Mouse (Mus musculus) spleen, embryonic (tissue): ENCODE data around the gene Qtrt2.

ENCODE experiments used
- CTCF ChIA-PET: fragments of 350-600 bp; sonication (Branson Sonifier 250); formaldehyde crosslinking; loops from one replicate; lab custom pipeline; 2022; lab: Charles Lee

The Qtrt2 gene

GRCm38 (mm10) chr16:43926341-43926859, at the start of gene Qtrt2:
TSS of gene Qtrt2 (minus strand) at chr16:43926809.
- CTCF ChIA-PET, result no interaction called here

DNA sequence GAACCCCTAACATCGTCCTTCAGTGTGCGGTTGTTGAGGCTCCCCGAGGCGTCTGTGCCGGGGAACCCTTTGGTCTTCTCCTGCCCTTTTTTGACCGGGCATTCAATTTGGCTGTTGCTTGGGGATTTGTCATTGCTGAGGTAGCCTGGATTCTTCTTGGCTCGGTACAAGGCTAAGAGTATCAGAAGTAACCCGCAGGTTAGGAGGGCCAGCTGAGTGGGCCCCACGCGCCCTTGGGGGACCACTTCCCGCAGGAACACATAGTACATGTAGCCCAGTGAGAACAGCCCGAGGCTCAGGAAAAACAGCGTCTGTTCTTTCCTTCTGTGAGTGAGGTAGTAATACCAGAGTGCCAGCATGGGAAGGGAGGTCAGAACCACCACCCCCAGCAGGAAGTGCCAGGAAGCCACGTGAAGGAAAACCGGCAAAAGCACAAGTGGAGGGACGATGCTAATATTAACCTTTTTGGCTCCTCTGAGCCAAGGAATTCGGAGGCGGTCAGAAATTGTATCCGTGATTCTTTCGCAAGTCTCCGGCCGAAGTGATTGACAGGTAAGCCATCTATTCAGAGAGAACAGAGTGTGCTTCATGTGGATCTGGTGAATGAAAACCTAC, 47.1 kb upstream of the Qtrt2 start:
- CTCF ChIA-PET, result no interaction called here

DNA sequence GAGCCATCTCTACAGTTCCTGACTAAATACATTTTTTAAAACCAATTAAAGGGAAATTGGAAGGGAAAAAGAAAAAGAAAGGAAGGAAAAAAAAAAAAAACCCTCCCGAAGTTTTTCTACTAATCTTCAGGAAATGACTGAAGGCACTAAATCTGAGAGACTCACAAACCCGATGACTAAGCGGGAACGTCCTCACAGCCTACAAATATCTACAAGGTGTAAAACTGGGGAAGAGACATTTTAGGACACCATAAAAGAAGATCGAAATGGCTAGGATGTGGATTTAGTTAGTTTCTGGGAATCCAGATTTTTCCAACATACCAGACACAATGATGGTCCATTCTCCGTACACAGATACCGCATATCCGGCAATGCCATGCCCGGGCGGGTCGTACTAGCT, 46.5 kb upstream of the Qtrt2 start:
- CTCF ChIA-PET, result no interaction called here

DNA sequence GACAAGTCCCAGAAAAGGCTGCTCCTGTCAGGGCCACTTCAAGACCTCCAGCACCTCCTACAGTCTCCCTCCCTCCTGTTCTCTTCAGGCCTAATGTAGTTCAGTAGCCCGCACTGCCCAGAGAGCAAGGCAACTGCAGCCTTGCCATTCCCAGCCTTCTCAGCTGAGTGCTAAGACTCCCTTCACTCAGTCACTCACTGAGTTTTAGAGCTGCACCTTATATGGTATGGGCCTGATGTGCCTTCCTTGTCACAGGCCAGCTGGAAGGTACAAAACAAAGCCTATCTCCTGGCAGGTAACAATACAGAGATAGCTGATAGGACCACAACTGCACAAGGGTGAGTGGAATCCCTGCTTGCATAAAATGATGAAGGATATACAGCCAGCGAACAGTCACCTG, 45.8 kb upstream of the Qtrt2 start:
- CTCF ChIA-PET, result no interaction called here

GRCm38 (mm10) chr16:43971741-43972140, 45.1 kb upstream of the Qtrt2 start:
- CTCF ChIA-PET, result no interaction called here

DNA sequence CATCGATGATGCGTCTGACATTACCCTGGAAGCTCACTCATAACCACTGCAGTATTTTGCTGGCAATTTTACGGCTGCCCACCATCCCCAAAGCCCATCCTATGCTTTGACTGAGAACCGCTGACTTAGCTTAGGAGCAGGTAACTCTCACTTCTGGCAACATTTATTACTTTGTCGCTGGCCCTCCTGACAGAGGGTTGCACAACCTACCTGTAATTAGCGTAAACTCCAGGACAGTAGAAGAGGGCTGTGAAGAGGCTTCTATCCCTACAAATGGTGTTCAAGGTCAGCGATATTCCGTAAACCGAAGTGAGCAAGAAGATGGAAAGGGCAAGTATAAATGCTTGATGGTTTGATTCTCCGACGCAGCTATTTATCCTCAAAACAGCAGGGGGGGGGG, 44.6 kb upstream of the Qtrt2 start:
- CTCF ChIA-PET, result interaction anchor here (0.5 kb wide), 1 partner anchor 155 kb away, joined by 7 read pairs; no protein-coding TSS in a partner anchor

- CTCF ChIA-PET, result no interaction called here
These were observed 43.8 kb upstream of the Qtrt2 start for GRCm38 (mm10) chr16:43970426-43970825.

DNA sequence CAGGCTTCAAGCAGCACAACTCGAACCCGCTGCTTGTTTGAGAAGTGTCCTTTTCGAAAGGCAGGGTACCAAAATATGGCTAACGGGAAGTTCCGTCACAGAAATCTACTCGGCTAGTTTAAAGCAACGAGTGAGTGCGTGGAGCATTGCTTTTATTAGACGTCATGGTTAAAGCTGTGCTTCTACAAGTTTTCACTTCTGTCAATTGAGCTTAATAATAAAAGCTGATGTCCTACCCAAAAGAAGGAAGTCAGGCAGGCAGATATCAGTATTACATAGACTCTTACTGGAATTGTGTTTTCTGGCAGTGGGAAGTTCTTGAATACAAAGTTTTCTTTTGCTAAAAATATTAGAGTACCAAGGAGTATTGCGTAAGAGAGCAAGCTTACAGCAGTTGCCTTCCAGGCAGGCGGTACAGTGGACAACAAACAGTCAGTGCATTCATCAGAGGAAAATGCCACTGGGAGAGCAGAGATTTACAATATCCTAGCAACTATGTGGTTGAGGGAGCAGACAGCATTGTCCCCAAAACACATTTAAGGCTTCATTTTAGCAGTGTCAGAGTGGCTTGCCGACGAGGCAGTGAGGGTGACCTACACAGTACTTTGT, 39.3 kb upstream of the Qtrt2 start:
- CTCF ChIA-PET, result no interaction called here

DNA sequence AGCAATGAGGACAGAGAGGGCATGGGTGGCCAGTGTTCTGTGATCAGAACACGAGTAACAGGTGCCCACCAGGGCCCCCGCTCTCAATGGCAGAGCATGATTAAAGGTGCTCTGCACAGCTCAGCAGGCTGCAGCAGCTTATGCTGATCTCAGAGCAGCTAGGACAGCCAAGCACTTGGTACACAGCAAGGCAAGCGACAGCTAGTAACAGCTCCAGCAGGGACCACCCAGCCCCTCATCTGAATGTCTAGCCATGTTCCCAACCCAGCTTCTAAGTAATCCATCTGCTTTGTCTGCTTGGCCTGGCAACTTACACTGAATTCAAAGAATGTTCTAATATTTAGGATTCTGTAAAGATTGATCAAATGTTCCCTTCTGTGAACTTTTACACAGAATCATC, 37.2 kb upstream of the Qtrt2 start:
- CTCF ChIA-PET, result no interaction called here

DNA sequence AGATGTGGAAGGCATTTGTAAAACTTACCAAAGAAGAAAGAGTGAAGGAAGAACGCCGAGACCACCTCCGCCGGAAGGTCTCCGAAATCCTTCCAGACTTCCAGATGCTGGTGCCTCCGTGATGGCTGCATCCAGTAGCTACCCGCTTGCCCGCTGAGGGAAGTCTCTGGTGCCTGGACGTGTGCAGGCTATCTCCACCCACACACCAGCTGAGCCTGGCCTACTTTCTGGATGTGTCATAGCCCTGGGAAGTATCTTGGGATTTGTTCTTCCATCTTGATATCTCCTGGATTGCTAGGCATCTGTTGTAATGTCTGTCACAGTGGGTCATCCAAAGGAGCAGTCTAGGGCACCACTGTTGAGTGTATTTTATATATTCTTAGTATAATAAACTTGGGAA, 36.7 kb upstream of the Qtrt2 start:
- CTCF ChIA-PET, result no interaction called here

GRCm38 (mm10) chr16:43958038-43958437, 31.4 kb upstream of the Qtrt2 start:
- CTCF ChIA-PET, result no interaction called here

DNA sequence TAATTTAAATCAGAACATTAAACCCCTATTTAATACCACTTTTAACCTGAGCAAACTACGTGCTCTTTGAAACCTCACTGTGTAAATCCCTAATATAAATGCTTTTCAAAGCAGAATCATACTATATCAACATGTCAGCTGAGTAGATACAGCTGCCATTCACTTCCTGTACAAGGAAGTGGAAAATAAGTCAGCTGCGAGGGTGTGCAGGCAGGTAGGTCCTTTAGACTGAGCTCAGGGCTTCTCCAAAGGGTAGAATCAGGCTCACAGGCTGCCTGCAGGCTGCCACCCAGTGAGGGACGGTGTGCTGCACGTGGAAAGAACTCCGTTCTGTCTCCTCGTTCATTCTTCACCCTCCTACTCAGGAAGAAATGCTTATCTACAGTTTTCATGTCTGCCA, 28.3 kb upstream of the Qtrt2 start:
- CTCF ChIA-PET, result no interaction called here

DNA sequence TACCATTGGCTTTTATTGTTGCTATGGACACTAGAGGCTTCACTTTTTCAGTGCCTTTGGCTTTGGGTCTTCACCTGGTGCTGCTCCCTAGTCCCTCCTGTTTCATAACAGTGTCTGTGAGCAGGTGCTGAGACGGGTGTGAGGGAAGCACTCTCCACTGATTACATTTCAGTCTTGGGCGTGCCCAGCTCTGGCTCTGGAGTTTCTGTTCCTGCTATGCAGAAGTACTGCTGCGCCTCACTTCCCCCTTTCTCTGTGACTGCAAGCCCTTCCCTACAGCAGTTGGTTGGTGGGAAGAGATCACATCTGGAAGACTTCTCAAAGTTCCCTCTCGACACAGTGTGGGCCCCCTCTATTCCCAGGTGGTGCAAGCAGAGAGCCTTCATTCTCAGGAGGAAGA, 25.0 kb upstream of the Qtrt2 start:
- CTCF ChIA-PET, result no interaction called here

DNA sequence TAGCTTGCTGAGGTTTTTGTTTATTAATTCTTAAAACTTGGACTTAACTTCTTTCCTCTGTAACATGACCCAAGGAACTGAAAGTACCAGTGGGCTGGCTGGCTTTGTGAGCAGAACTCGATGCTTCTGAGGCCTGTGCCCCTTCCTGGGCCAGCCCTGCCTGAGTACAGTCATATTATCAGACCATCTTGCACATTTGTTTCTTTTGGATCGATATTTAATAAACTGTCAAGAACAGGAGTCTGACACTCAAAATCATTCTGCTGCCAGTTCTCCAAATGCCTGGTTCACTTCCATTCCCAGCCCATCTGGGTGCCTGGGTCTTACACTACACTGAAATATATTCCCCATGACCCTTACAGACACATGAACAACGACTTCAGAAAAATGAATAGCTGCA, 19.3 kb upstream of the Qtrt2 start:
- CTCF ChIA-PET, result no interaction called here

DNA sequence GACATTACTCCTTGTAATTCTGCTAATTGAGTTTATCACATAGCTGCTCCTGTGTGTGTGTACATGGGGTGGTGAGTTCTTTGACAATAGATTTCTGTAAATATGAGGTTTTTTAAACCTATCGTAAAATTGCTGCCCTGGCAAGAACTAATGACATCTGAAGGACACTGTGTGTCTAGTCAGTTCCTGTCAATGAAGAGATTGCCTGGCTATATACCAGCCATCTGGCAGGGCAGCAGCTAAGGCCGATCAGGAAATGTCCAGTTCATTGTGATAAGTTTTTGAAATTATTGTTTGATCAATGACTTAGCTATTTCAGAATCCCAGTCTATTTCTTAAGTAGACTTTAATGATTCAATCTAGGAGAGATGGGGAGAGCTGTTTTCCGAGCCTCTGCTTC, 18.7 kb upstream of the Qtrt2 start:
- CTCF ChIA-PET, result no interaction called here

DNA sequence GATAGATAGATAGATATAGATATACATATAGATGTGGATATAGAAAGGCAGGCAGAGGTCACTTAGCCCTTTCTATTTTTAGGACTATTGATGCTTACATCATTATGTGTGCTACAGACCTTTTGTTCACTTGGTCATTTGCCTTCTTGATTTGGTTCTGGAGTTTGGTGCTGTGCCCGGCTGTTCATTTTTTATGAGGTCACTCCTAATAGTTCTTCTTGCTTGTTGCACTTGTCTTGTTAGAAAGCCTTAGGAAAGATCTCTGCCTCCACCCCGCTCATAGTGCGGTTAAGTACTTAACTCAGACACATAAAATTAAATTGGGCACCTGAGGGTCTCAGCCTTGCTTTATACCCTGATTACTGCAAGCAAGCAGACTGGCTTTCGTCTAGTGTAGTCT, 14.2 kb upstream of the Qtrt2 start:
- CTCF ChIA-PET, result no interaction called here

GRCm38 (mm10) chr16:43935892-43936291, 9.3 kb upstream of the Qtrt2 start:
- CTCF ChIA-PET, result interaction anchor here (0.5 kb wide), 1 partner anchor 110 kb away, joined by 4 read pairs; no protein-coding TSS in a partner anchor

GRCm38 (mm10) chr16:43935367-43935766, 8.8 kb upstream of the Qtrt2 start:
- CTCF ChIA-PET, result interaction anchor here (0.5 kb wide), 1 partner anchor 109 kb away, joined by 4 read pairs; no protein-coding TSS in a partner anchor

DNA sequence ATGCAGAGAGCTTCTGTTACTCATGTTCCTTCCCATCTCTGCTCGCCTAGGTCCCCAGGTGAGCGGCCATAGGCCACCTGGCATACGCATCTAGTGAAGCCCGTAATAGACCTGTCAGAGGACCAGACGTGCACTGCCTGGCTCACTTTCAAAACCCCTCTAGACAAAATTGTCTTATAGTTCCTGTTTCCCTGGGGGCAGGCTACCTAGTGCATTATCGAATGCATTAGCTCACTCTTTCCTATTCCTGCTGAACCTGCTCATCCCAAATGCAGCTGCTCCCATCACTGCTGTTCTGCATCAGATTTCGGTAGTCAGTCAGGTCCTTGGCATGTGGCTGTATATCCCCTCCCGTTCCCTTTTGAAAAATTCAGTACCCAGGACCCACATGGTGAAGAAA, 8.2 kb upstream of the Qtrt2 start:
- CTCF ChIA-PET, result no interaction called here

DNA sequence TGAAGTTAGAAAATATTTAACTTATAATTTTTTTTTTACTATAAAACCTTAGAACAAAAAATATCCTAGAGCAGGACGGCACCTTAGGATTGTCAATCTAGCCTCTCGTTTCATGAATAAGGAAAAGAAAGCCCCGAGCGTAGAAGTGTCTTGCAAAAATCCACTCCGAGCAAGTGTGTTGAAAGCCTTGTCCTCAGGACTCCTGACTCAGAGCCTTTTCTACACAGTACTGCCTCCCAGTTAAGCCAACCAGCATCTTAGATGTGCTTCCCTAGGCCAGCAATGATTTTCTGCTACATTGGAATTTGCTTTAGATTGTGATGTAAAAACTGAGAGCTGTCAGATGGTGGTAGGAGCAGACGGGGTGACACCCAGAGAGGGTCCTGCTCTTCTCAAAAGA, 6.4 kb upstream of the Qtrt2 start:
- CTCF ChIA-PET, result no interaction called here

DNA sequence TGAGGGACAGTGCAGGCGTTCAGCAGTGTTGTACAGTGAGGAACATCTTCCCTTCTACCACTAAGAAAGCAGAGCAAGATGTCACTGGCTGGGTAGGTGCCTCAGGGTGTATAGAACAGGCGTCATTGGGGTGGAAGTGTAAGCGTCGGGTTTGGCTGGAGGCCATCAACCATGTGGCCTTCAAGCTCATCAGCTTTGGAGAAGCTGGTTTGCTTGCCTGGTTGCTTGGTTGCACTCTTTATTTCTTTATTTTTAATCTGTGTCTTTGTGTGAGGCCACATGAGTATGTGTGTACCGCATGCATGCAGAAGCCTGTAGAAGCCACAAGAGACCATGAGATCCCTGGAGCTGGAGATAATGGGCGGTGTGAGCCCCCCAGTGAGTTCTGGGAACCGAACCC, 5.7 kb upstream of the Qtrt2 start:
- CTCF ChIA-PET, result no interaction called here

GRCm38 (mm10) chr16:43931502-43931901, 4.9 kb upstream of the Qtrt2 start:
- CTCF ChIA-PET, result no interaction called here

DNA sequence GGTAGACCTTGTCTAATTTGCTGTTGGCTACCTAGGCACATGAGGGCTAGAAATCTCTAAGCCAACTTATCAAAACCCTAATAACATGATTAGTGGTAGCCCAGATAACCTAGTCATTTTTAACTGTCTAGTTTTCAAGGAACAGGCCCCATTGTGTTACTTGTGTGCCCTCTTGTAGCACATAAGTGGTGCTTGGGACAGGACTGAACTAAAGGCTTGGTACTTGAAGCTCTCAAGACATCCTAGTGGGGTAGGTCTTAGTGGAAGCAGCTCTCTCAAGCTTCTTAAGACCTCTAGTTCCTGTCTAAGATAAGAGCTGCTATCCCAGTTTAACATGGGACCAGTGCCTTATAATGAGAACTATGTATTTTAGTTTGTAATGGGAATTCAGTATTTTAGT, 4.0 kb upstream of the Qtrt2 start:
- CTCF ChIA-PET, result no interaction called here

DNA sequence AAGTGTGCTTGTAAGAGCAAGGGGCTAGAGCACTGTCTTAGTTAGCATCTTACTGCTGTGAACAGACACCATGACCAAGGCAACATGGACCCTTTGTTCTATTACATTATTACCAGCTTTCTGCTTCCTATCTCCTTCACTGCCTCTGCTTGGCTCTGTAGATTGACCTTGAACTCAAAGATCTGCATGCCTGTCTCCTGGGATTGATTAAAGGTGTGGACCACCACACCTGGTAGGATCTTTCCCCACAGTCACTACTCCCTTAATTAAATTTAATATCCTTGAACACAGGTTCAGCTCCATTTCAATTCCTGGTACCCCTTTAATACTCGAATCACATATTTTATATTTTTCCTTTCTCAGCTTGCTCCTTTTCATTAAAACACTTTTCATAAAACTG, 763 bp downstream of the Qtrt2 start:
- CTCF ChIA-PET, result no interaction called here
